Mouse (Mus musculus): ENCODE measurements around the gene Mctp2. TPM values are rescaled to one million over a fixed set of nuclear protein-coding genes. Genes with fewer than 3 reads are reported as not detected.

The Mctp2 gene
- total and polyA plus RNA-seq, 3 experiments: not detected

GRCm38 (mm10) chr7:72071418-72072184, 234.8 kb downstream of the Mctp2 start:
- no peaks in the 10 kb centered on the region for H3K9me3 ChIP-seq (replicated peaks; ENCODE audit: insufficient read depth, low read length)
- no peaks in the 10 kb centered on the region for H3K36me3 ChIP-seq (ENCODE audit: control insufficient read depth in 1 of 2, insufficient read depth in 2 of 2, low read length in 2 of 2)
- no peak for DNase-seq (ENCODE audit: low read depth, low spot score)
- TF ChIP-seq CHD1 (IDR thresholded peaks at IDR 0.05; ENCODE audit: low read depth, low read length): no peak
- TF ChIP-seq CHD2 (IDR thresholded peaks at IDR 0.05; ENCODE audit: low read length): no peak
- no peak for TF ChIP-seq MYB (IDR thresholded peaks at IDR 0.05; ENCODE audit: low read depth, low read length)
- no peak for TF ChIP-seq TCF12 (IDR thresholded peaks at IDR 0.05; ENCODE audit: low read depth, low read length)
- TF ChIP-seq ZMIZ1 (IDR thresholded peaks at IDR 0.05; ENCODE audit: low read depth, low read length): no peak
- no peak for TF ChIP-seq E2F4 (IDR thresholded peaks at IDR 0.05; ENCODE audit: borderline replicate concordance, low read depth, low read length)
- no peak for TF ChIP-seq HCFC1 (IDR thresholded peaks at IDR 0.05; ENCODE audit: low read depth, low read length)
- TF ChIP-seq MAZ (IDR thresholded peaks at IDR 0.05; ENCODE audit: low read depth, low read length): no peak
- no peak for TF ChIP-seq POLR2AphosphoS5 (IDR thresholded peaks at IDR 0.05; ENCODE audit: borderline replicate concordance, low read depth, low read length)
- TF ChIP-seq GABPA (IDR thresholded peaks at IDR 0.05; ENCODE audit: low read depth, low read length): no peak
- TF ChIP-seq TBP (IDR thresholded peaks at IDR 0.05; ENCODE audit: low read depth, low read length): no peak
- TF ChIP-seq MEF2A (IDR thresholded peaks at IDR 0.05; ENCODE audit: extremely low read depth, insufficient replicate concordance, low read depth, low read length, poor library complexity, severe bottlenecking): no peak
- TF ChIP-seq SIN3A (IDR thresholded peaks at IDR 0.05; ENCODE audit: low read length): no peak
- H3K4me3 ChIP-seq (ENCODE audit: control insufficient read depth in 1 of 2, insufficient read depth in 1 of 2, low read depth in 2 of 2, low read length in 2 of 2): no peak overlapping the region
- no peaks in the 10 kb centered on the region for H3K27me3 ChIP-seq (ENCODE audit: control insufficient read depth in 1 of 2, insufficient read depth in 2 of 2, low read length in 2 of 2)
- H3K27ac ChIP-seq (ENCODE audit: control insufficient read depth, low read depth, low read length): no peak overlapping the region
- H3K4me1 ChIP-seq (ENCODE audit: control insufficient read depth in 1 of 2, insufficient read depth in 2 of 2, low read length in 2 of 2): no peaks in the 10 kb centered on the region
- no peaks in the 10 kb centered on the region for H3K79me2 ChIP-seq (ENCODE audit: control insufficient read depth, insufficient read depth, low read length, poor library complexity)
- H3K9ac ChIP-seq (ENCODE audit: control insufficient read depth, low read depth, low read length, poor library complexity, severe bottlenecking): no peak overlapping the region

GRCm38 (mm10) chr7:72068454-72068853, 238.0 kb downstream of the Mctp2 start:
- H3K27me3 ChIP-seq (ENCODE audit: control insufficient read depth in 1 of 2, insufficient read depth in 2 of 2, low read length in 2 of 2): no peaks in the 10 kb centered on the region
- no peaks in the 10 kb centered on the region for H3K79me2 ChIP-seq (ENCODE audit: control insufficient read depth, insufficient read depth, low read length, poor library complexity)
- H3K9me3 ChIP-seq (replicated peaks; ENCODE audit: insufficient read depth, low read length): no peaks in the 10 kb centered on the region
- no peak for DNase-seq (ENCODE audit: low read depth, low spot score)
- H3K4me1 ChIP-seq (ENCODE audit: control insufficient read depth in 1 of 2, insufficient read depth in 2 of 2, low read length in 2 of 2): no peaks in the 10 kb centered on the region
- H3K9ac ChIP-seq (ENCODE audit: control insufficient read depth, low read depth, low read length, poor library complexity, severe bottlenecking): no peak overlapping the region
- TF ChIP-seq MEF2A (IDR thresholded peaks at IDR 0.05; ENCODE audit: extremely low read depth, insufficient replicate concordance, low read depth, low read length, poor library complexity, severe bottlenecking) (no peak), POLR2AphosphoS5 (IDR thresholded peaks at IDR 0.05; ENCODE audit: borderline replicate concordance, low read depth, low read length) (no peak), MAX (IDR thresholded peaks at IDR 0.05; ENCODE audit: low read length) (no peak), USF1 (IDR thresholded peaks at IDR 0.05; ENCODE audit: low read depth, low read length) (no peak), CHD2 (IDR thresholded peaks at IDR 0.05; ENCODE audit: low read length) (no peak), CTCF (IDR thresholded peaks at IDR 0.05 in 2 of 3, conservative IDR thresholded peaks at IDR 0.05 in 1 of 3; ENCODE audit: control insufficient read depth in 1 of 3, insufficient read depth in 1 of 3, low read depth in 2 of 3, low read length in 3 of 3, poor library complexity in 1 of 3, severe bottlenecking in 1 of 3) (no peak), NELFE (IDR thresholded peaks at IDR 0.05; ENCODE audit: low read depth, low read length) (no peak), POLR2A (IDR thresholded peaks at IDR 0.05; ENCODE audit: control insufficient read depth in 1 of 2, insufficient read depth in 1 of 2, low read depth in 1 of 2, low read length in 2 of 2, poor library complexity in 1 of 2) (no peak), NRF1 (IDR thresholded peaks at IDR 0.05; ENCODE audit: insufficient read depth, low read depth, low read length, poor library complexity, severe bottlenecking) (no peak), TCF12 (IDR thresholded peaks at IDR 0.05; ENCODE audit: low read depth, low read length) (no peak), ELF1 (IDR thresholded peaks at IDR 0.05; ENCODE audit: low read depth, low read length) (no peak), SMC3 (IDR thresholded peaks at IDR 0.05; ENCODE audit: low read depth, low read length) (no peak), ZKSCAN1 (IDR thresholded peaks at IDR 0.05; ENCODE audit: low read depth, low read length) (no peak), MAFK (IDR thresholded peaks at IDR 0.05; ENCODE audit: borderline replicate concordance, low read depth, low read length) (no peak), GABPA (IDR thresholded peaks at IDR 0.05; ENCODE audit: low read depth, low read length) (no peak), CHD1 (IDR thresholded peaks at IDR 0.05; ENCODE audit: low read depth, low read length) (no peak), EP300 (IDR thresholded peaks at IDR 0.05; ENCODE audit: low read depth in 1 of 2, low read length in 2 of 2) (no peak), MAZ (IDR thresholded peaks at IDR 0.05; ENCODE audit: low read depth, low read length) (no peak), ETS1 (IDR thresholded peaks at IDR 0.05; ENCODE audit: low read depth, low read length) (no peak)
- H3K27ac ChIP-seq (ENCODE audit: control insufficient read depth, low read depth, low read length): no peak overlapping the region
- H3K4me3 ChIP-seq (ENCODE audit: control insufficient read depth in 1 of 2, insufficient read depth in 1 of 2, low read depth in 2 of 2, low read length in 2 of 2): no peak overlapping the region
- H3K36me3 ChIP-seq (ENCODE audit: control insufficient read depth in 1 of 2, insufficient read depth in 2 of 2, low read length in 2 of 2): no peaks in the 10 kb centered on the region
